Mouse (Mus musculus) c-Kit-positive CD71-positive TER-119-positive erythroid progenitor cells, embryonic 14.5 days (primary cell): ENCODE measurements at regions not wholly inside any gene's neighbourhood (a gene's known extent, or its start where the extent isn't known, plus 50 kb on each side); places are given as distances from the start of the nearest gene placed in this dataset.

Experiments used
- DNase-seq: peaks from one replicate; pipeline ENCODE4 v3.0.0-alpha.2; 2013; ENCODE audit warnings: low spot score

- no peak for DNase-seq
Measured at GRCm38 (mm10) chr4:8374061-8374460, 135.2 kb upstream of the Car8 start.

DNA sequence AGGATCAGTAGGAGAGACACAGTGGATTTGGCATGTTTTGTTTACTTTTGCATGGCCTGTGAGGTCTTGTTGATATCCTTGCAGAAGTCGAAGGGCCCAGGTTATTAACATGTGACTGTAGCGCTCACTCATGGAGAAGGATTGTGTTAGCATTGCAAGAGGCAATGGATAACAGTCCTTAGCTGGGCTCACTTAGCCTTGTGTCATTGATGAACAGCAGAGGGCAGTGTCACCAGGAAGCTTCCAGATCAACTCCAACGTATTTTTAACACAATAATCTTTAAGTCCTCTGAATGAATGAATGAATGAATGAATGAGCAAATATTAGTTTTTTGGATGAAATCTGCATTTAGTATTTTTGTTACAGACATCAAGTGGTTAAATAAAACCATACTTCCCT, 133.2 kb upstream of the Car8 start:
- no peak for DNase-seq

DNA sequence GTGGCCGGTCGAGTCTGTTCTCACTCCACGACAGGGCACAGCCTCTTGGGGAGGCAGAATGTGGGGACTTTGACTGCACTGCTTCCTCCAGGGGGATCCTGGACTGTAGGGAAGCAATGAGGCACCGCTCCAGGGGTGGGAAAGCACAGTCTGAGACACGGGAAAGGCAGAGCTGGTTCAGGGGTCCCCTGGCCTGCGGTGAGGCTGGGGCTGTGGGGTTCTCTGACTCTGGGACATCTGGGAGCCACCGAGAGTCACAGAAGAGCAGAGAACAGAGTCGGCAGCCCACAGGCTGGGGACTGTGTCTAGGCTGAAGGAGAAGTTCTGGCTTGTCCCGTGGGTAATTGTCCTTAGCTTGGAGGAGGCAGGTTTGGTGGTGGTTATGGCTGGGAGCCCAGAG, 131.9 kb upstream of the Car8 start:
- no peak for DNase-seq

DNA sequence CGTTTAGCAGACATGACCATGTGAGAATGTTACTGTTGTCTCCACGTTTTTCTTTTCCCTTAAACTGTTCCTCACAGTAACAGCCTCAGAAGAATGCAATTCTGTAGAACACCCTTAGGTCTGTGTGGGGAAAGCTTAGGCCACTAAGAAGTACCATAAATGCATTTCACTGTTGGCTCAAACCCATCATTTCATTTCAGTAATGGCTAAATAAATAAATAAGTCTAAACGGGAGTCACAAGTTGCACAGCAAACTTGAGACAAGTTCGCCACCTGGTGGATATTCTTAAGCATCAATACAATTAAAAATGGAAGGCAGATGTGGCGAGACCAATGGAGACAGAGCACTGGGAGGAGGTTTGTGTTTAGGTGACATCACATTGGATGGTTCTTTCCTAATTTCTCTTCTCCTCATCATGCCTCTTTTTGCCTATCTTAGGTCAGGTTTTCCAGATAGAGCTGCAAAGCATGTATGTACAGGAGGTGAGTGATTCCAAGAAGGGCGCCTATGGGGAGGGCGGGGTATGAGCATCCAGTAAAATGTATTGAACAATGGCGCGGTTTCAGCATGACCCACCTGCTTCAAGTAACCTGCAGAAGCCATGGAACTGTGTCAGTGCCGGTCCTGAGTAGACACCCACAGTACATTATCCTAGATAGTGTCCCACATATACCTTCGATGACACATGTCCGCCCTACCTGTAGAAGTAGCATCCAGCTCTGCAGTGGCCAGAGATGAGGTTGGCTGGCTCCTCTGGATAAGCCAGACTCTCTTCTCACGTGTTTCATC, 128.8 kb upstream of the Car8 start:
- peak; percentile 12 for DNase-seq

GRCm38 (mm10) chr4:8366978-8367377, 128.1 kb upstream of the Car8 start:
- DNase-seq, result no peak

DNA sequence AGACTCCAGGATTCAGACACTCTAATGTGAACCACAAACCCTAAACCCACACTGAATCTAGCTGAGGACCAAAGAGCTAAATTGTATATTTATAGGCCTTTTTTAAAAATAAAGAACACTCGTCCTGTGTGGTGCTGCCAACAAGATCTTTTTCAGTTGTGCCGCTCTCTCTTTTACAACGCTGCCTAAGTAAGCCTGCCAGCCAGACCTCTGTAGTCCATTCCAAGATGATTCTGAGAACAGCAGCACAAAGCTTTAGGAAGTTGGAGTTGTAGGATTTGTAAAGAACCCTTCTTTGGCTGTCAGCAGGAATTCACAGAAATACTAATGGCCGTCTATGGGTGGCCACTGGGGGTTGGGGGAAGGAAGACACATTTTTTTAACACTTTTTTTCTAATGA, 123.6 kb upstream of the Car8 start:
- no peak for DNase-seq

- DNase-seq, result no peak
Measured at GRCm38 (mm10) chr4:8361931-8362330, 123.1 kb upstream of the Car8 start.

GRCm38 (mm10) chr4:8361305-8361704, 122.5 kb upstream of the Car8 start:
- no peak for DNase-seq

DNA sequence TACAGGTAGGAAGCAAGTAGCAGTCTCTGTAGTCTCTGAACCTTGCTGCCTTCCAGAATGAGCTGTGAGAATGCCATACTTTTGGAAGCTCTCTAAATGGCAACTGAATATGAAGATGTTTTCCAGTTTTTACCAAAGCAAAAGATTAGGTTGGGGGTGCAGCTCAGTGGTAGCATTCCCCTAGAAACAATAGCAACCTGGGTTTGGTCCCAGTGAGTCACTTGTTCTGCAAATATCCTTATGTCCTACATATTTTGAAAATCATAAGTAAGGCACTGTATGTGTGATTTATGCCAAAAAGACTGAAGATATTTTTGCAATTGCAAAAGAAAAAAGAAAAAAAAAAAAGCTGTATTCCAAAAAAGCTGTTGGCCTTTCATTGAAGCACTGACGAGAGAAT, 118.6 kb upstream of the Car8 start:
- no peak for DNase-seq

- DNase-seq, result no peak
Measured at GRCm38 (mm10) chr4:8341928-8342327, 103.1 kb upstream of the Car8 start.

DNA sequence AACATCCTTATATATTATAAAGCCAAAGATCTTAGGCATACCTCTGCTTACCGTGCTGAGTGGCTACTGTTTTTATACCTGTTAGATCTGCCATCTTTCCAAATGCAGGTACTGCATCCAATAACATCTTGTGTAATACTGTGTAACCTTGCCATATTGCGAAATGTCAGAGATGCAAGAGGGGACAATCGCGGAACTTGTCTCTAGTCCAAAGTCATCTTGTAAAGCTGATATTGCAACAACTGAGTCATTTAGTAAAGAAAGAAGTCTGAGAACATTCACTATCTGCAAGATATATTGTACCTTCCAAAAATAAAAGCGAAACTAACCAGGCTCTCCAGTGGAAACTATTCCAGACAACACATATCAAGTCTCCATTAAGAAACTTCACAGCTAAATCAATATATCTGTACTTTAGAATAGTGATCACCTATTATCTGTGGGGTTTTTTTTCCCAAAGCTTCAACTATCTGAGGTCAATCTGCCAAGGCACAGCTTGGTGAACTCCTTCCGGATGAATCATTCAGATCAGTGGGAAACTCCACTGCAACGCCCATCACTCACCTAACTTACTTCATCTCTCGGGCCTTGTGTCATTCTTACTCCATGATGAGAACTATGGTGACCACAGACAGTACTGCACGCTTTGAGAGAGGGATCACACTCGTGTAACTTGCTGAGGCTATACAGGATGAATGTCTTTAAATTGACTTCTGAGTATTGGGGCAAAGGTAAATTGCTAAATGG, 70.6 kb upstream of the Car8 start:
- no peak for DNase-seq

DNA sequence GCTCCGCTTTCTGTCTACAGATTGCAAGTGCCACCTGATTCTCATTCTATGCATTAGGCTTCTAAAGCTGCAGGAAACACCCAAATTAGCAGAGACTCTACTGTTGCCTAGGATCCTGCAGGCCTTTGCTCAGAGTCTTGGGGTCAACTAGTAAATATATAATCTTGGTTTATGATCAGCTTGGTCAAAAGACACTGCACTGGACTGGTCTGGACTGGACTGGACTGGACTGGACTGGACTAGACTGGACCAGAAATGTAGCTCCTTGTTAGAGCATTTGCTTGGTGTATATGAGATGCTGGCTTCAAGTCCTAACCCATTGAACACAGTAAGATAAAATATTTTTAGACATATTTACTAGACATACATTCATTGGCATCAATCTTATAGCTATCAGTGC, 53.7 kb upstream of the Car8 start:
- DNase-seq, result no peak

GRCm38 (mm10) chr4:8291528-8292492, 53.0 kb upstream of the Car8 start:
- DNase-seq, result no peak

GRCm38 (mm10) chr4:8289901-8290300, 51.1 kb upstream of the Car8 start:
- DNase-seq, result no peak
